Mouse (Mus musculus): ENCODE data around the gene Lrrc32.

DNA sequence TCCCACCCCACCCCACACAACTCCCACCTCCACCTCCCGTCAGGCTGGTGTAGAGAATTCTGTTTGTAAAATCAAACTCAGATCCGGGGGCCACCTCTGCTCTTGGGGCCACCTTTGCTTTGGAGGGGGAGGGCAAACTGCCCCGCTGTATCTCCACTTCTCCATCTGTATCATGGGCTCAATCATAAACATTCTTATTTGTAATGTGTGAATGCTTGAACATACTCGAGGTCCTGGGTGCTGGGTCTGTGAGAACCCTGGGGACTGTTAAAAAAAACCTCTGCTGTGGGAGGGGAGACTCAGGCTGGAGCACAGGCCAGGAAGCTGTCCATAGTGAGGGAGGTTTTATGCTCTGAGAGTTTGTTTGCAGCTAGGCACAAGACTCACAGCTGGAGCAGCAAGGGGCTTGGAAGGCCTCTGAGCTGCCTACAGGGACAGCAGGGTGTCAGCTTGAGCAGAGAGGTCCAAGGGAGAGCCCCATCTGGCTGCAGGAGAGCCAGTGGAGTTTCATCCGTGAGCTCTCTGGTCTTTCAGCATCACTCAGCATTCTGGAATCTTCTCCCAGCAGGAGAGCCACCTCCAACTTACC, 15.7 kb downstream of the Lrrc32 start:
- TF ChIP-seq POLR2A (IDR thresholded peaks at IDR 0.05; ENCODE audit: low read depth, low read length) (no peak), CTCF (conservative IDR thresholded peaks at IDR 0.05 in 1 of 2, IDR thresholded peaks at IDR 0.05 in 1 of 2; ENCODE audit: low read depth in 2 of 2, low read length in 2 of 2) (no peak), ZNF384 (IDR thresholded peaks at IDR 0.05; ENCODE audit: low read depth, low read length) (peak; percentile 20; the same call in 1 of the 2 replicates), RCOR1 (conservative IDR thresholded peaks at IDR 0.05; ENCODE audit: low read depth, low read length) (no peak), USF2 (conservative IDR thresholded peaks at IDR 0.05; ENCODE audit: low read depth, low read length) (no peak), GABPA (IDR thresholded peaks at IDR 0.05; ENCODE audit: insufficient replicate concordance, low read depth, low read length) (no peak), EP300 (IDR thresholded peaks at IDR 0.05; ENCODE audit: low read length) (no peak)

Measured in CH12.LX (cell line).